Mouse (Mus musculus): Measurements from ENCODE around the gene Prr5.
A peak's percentile ranks its signal among the peaks of the same experiment; 100 is the strongest.

DNA sequence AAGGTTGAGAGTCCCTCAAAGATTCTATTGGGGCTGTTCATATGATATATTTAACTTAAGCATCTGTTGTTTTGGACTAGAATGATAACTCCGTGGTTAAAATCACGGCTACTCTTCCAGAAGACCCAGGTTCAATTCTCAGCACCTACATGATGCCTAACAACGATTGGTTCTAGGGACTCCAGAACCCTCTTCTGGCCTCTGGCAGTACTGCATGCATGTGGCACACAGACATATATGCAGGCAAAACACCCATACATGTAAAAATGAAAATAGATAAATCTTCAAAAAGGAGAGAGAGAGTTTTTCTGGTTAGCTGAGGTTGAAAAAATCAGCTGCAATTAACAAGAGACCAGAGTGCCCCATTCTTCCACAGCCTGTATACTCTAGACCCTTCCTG, 12.7 kb upstream of the Prr5 start:
- TF ChIP-seq EP300 (optimal IDR thresholded peaks at IDR 0.05) (no peak), CTCF (IDR thresholded peaks at IDR 0.05; ENCODE audit: low read depth) (0 out of 2 replicates have a peak, but pooled peaks have one; percentile 3)
